Mouse (Mus musculus) adrenal gland, adult 18-20 months (tissue): ENCODE measurements around the gene Irs2. TPM values are rescaled to one million over a fixed set of nuclear protein-coding genes. Genes with fewer than 3 reads are reported as not detected.

ENCODE experiments used
- DNase-seq, 2 experiments: peaks; one replicate each; pipeline ENCODE4 v3.0.0; 2021 to 2022; ENCODE audit warnings: low spot score in 2 of 2
- total RNA-seq, 2 experiments: library from RNA; stranded (reverse); gene quantifications; 1 replicate in 1 of 2; 2 replicates in 1 of 2; pipeline ENCODE4 v1.2.3; 2021

The Irs2 gene
- total RNA-seq, 2 experiments from 2014 or later = 34.3 to 52.8 TPM

DNA sequence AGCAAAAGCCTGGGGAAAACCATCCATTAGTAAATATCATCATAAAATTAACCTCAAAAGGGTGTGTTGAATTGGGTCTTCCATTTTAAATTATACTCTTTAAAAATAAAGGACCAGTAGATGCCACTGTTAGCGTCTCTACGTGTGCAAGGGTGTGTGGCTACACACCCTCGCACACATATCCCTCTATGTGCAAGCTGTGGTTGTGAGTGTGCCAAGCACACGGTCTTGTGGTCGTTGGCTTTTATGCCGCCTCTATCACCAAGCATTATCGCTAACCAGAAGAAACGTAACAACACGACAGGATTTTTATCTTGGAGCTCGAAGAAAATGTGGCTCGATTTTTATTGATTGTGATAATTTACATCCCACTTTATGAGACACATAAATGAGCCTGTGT, 2.1 kb upstream of the Irs2 start:
- no peak for DNase-seq

DNA sequence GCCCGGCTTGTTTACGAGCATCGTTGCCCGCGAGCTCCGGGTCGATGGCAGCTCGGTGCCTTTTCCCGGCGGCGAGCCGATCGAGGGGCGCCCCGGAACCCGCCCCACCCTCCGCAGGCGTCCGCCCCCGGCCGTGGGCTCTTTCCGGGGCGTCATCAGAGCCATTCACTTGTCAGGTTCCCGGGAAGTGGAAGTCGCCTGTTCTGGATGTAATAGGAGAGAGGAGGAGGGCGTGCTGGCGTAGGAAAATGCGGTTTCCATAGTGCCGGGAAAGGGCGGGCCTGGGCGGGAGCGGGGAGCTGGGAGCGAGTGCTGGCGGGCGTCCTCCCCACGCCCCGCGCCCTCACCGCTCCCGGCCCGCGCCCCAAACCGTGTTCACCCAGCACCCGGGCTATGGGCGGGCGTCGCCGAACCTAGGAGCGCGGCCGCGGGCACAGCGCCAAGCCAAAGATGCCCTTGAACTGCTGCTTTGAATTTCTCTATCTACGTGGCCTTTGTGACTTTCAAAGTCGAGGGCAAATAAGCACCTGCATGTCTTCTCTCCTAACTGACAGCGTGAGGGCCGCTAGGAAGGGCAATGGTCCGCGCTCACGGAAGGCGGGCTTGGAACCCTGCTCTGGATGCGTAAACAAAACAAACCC, 1.3 kb upstream of the Irs2 start:
- DNase-seq = peak; percentile 73 to 80

DNA sequence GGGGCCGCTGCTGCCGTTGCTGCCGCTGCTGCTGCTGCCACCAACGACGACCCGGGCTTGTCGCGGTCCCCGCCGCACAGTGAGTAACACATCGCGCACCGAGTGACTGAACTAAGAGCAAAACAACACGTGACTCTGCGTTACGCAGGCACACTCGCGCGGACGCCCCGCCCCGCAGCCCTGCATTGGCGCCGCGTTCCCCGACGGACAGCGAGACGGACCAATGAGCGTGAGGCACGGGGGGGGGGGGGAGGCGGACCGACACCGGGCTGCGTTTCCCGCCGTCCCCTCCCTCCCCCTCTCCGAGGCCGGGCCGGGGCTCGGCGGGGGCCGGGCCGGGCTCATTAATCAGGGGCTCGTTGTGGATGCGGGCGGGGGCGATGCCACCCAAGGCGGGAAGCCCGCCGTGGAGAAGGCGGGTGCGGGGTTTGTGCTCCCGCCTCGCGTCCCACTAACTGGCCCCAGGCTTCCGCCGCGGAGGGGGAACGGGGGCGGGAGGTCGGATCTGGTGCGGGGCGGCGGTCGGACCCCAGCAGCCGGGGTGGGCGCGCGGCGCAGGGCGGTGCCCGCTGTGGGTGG, 673 bp upstream of the Irs2 start:
- peak; percentile 96 to 99 for DNase-seq

DNA sequence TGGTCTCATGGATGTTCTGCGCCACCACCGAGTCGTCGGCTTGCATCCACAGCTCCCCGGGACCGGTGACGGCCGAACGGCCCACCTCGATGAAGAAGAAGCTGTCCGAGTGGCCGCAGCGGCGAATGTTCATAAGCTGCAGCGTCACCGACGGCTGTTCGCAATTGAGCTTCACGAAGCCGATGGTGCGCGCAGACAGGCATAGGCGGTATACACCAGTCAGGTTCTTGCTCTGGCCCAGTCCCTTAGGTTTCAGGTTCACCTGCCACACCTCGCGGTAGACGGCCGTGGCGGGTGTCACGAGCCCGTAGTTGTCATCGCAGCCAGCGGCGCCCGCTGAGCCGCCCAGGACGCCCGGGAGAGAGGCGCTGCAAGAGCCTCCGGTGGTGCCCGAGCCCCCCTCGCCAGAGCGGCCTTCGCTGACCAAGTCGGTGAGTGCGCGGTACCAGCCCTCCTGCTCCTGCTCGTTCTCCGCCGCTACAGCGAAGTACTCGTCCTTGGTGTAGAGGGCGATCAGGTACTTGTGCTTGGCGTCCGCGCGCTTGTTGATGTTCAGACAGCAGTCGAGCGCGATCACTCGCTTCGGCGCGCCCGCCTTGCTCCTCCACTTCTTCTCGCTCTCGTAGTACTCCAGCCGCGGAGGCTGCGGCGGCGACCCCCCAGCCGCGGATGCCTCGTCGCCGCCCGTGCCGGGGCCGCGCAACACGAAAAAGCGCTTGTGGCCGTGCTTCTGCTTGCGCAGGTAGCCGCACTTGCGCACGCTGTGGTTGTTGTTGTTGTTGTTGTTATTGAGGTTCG, 478 bp downstream of the Irs2 start:
- DNase-seq = peak; percentile 59 to 67

DNA sequence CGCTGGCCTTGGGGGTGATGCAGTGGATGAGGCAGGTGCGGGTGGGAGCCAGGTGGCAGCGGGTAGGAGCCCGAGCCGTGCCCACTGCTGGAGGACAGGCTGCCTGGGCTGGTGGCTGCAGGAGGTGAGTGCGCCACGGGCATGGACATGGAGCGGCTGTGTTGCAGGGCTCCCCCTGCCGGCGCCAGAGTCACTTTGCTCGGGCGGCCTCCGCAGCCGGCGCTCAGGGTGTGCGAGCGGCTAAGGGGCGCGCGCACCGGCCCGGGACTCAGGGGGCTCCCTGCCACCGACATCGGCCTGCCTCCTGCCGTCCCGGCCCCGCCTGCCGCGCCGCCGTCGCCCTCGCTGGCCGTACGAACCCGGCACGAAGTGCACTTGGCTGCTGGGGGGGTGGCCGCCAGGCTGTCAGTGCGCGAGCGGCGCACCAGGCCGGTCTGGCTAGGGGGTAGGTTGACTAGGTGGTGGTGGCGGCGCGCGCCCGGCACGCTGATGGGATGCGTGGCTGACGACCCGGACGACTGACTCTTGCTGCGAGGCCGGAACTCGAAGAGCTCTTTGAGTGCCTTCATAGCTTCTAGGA, 1.2 kb downstream of the Irs2 start:
- DNase-seq = peak; percentile 86 to 88

DNA sequence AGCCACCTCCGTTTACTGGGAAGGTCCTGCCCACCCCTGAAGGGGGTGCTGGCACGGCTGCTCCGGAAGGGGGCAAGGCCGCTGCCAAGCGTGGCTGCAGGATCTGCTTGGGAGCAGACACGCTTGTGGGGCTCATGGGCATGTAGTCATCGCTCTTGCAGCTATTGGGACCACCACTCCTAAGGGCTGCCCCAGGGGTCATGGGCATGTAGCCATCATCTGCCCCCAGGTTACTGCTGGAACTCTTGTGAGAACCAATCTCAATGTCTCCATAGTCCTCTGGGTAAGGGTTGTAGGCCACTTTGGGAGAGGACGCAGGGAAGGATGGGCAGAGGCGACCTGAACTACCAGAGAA, 2.0 kb downstream of the Irs2 start:
- DNase-seq = no peak

DNA sequence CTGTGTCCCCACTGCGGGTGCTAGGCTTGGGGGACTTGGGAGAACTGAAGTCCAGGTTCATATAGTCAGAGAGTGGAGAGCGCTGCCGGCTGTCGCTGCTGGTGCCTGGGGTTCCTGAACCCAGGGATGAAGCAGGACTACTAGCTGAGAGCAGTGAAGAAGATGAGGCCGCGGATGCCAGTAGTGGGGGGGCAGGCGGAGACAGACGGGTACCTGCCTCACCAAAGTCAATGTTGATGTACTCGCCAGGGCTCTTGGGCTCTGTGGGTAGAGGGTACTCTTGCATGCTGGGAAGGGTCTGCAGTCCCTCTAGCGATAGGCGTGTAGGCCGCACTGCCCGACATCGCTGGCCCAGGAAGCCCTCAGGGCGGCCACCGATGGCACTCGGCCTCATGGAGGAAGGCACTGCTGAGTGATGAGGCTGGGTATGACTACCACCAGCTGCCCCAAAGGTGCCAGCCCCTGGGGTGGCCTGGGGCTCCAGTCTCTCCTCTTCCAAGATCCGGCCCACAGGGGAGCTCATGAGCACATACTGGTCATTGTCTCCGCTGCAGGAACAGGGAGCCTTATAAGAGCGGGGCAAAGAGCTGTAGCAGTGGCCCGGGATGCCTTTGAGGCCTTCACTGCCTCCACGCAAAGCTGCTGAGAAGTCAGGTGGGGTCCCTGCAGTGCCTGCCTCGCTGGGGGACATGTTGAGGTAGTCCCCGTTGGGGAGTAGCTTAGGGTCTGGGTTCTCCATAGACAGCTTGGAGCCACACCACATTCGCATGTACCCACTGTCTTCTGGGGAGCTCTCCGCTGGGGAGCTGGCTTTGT, 2.6 kb downstream of the Irs2 start:
- no peak for DNase-seq

DNA sequence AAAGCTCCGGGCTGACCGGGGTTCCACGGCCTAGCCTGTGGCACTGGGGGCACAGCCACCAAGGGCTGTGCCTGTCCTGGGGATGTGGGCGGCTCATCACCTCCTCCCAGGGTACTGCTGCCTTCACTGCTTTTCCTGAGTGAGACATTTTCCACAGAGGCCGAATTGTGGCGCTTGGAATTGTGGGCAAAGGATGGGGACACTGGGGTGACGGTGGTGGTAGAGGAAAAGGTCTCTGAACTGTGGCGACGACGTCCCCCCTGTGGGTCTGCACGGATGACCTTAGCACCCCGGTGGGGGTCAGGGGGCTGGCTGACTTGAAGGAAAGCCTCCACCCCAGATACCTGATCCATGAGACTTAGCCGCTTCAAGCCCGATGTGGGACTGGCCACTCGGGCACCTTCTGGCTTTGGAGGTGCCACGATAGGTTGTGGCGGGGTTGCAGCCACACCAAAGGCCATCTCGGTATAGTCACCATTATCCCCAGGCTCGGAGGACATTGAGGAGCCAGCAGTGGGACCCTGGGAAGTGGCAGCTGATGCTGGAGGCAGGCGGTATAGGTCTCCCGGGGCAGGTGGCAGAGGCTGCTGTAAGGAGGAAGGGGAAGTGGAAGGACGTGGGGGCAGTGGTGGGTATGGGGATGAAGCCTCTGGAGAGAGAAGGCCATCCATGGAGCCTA, 3.3 kb downstream of the Irs2 start:
- DNase-seq = no peak

DNA sequence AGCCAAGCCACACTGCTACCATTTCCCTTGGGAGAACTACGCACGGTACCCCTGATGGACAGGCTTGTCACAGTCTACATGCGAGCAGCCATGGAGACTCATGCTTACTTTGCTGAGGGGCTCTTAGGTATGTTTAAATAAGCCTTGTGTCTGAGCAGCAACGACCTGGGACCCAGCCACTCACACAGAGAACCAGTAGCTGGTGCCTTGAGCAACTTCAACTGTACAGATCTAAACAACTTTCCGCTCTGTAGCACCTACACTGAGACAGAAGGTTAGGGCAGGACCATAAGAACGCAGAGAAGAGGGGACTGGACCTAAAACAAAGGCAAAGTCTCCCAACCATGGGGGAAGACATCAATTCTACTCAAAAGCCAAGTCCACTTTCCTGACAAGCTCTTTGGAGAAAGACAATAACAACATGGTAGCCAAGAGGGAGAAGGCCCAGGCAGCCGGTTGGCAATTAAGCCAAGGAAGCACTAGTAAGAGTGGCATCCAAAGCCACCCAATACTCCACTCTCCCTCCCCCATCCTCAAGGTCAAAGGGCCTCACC, 4.3 kb downstream of the Irs2 start:
- DNase-seq = no peak

DNA sequence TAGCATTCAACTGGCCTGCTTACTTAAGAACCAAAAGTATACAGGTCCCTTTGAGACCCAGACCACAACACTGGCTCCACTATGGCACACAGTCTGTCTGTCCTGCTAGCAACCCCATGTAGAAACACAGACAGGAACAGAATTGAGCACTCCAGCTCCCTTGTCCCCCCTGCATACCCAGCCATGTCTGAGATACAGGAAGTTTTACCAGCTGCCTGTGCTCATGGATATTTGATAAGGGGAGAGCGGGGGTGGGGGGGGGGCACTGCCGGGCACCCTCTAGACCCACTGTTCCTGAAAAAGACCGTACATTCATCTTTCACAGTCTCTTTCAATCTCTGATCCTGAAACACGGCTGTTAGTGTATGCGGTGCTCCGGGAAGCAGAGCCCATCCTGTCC, 5.0 kb downstream of the Irs2 start:
- DNase-seq = no peak

DNA sequence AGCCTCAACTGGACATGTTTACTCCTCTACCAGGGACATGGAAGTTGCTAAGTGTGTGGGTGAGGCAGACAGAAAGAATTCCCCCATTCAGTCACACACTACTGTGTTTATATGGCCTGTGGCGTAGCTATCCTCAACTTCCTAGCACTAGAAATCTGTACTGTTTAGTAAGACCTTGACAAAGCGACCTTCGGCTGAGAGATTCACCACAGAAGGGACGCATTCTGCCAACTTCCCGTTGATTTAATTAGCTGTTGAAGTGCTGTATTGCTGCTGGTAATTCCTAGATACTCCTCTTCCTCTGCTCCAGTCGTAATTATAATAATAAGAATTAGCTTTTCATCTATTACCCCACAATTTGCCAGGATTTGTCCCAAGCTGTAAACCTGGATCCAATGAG, 5.4 kb downstream of the Irs2 start:
- DNase-seq = no peak

DNA sequence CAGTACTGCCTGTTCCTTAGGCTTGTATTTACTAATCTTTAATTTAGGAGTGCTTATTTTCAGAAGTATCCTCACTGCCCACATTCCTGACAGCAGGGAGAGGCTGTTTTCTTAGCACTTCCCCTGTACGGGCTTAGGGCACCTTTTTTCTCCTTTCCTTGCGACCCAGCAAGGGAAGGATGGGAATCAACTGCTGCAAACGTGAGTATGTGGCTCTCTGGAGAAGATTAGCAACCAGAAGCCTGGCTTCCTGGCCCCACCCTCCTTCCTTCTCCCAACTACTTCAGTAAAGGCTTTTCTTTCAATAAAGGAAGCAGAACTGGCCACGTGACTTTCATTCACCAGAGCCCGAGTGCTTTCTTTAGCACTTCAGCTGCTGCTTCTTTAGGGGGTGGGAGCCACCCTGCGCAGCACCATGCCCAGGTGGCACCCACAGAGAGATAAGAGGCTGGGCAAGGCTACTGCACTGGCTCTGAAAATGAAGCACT, 7.2 kb downstream of the Irs2 start:
- no peak for DNase-seq

DNA sequence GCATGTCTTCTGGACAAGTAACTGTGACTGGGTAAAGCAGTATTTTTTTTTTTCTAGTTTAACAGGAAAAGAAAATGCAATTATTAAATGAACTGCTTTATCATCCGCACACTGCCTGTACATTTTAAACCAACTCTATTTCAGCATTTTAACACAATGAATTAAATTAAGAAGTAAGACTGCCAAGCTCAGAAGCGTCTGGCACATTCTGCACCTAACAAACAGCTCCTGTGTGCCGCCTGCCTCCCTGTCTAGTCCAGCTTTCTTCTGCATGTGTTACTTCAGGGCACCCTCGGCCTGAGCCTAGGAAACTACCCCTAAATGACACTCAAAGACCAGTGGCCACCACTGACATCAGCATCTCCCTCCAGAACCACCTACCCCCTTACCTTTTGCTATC, 8.7 kb downstream of the Irs2 start:
- no peak for DNase-seq

DNA sequence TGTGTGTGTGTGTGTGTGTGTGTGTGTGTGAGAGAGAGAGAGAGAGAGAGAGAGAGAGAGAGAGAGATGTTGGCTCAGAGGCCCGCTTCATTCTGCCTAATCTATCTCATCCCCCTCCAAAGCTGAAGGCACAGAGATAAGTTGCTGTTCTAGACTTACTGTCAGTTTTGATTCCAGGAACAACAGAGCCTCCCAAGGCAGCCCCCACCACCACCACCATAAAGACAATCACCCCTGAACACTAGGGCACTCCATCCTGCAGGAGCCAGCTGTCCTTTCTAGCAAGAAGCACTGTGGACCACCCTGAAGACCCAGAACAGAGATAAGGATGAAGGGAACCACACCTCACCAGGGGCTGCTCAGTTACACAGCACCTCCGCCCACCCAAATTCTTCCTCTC, 12.0 kb downstream of the Irs2 start:
- DNase-seq = no peak

DNA sequence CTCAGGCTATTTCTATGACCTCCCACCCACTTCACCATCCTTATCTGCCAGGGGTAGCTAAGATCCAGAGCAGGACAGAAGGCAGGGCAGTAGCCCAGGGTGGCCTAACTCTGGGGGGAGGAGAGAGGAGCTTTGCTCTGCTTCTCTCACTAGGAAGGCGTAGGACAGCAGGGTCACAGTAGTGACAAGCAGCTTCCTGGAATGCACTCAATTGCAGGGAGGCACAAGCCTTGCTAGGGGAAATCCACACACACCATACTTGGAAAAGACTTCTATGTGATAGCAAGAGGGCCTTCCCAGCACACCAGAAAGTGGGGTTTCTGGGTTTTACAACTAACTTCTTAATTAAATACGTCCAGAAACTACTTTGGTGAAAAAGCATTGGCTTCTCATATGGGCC, 12.5 kb downstream of the Irs2 start:
- DNase-seq = no peak

DNA sequence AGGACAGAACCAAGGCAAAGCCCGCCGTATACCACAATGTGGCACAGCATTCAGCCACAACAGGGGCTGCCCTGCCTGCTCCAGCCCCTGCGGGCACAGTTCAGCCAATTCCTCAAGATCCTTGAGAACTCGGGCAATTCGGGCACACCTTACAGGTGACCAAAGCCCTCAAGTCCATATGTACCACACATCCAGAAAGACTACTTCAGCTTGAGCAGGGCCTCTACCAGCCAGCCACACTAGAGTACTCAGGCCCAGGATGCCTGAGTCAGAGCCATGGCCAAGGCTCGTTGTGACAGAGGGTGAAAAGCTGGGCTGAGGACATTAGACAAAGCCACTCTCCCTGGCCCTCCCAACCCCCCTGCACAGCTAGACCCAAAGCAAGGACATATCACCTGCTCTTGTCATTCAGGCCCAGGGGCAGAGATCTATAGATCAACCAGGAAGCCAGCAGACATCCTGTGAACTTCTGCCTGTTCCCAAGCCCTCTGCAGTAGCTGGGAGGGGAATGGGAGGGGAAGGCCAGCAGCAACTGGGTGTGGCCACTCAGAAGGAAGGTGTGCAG, 13.8 kb downstream of the Irs2 start:
- no peak for DNase-seq

DNA sequence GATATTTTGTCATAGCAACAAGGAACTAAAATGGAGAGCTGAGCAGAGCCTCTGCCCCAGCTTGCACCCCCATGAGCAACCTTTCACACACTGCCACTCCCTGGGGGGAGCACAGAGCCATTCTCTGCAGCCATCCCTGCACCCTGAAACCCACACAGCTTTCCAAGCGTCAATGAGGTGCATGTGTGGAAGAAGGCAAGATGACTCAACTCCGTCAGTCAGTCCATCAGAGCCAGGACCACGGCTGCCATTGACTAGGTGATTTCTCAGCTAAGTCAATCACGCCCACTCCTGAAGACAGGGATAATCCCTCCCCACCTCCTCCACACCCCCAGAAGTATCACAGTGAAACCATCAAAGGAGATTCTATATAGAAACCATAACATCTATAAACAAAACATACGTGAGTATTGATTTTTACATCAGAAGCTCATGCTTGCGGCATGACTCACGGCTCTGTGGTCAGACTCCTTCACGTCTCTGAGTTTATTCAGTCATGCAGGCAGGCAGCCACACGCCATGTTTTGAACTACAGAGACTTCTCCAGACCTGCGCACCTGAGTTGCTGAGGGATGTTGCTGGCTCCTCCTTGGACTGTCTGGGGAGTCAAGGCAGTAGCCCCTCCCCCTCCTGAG, 14.6 kb downstream of the Irs2 start:
- no peak for DNase-seq

DNA sequence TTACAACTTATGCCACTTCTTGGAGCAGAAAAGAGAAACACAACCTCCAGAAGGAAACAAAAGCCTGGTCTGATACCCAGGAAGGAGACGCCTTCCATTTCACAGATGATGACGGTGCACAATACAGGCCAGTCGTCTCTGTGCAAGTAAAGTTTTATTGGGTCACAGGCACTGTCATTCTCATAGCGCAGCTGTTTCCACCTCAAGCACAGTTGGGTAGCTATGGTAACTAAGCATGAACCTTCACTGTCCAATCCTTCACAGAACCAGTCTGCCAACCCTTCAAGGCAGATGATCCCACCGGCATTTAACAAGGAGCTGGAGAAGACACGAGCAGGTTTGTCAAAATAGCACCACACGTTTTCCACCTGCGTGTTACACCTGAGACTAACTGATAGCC, 16.2 kb downstream of the Irs2 start:
- no peak for DNase-seq

DNA sequence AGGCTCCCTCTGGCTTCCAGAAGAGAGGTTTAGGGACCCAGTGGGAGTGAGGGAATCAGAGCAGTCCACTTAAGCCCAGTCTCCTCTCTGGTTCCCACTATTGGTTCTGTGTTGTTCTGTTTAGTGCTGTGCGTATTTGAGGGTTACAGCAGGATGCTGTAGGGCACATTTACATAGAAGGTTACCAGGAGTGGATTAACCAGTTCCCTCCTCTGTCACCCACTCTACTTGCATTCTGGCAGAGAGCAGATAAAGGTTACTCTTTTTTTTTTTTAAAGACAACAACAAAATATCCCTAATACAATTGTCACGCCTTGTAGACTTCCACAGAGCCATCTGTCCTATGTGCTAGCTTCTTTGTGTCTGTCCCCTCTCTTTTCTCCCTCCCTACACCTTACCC, 16.9 kb downstream of the Irs2 start:
- DNase-seq = no peak
